Mouse (Mus musculus) thymus, postnatal 0 days (tissue): ENCODE measurements around the gene Rad51b. TPM values are rescaled to one million over a fixed set of nuclear protein-coding genes. Genes with fewer than 3 reads are reported as not detected.

ENCODE experiments used
- DNase-seq: peaks from one replicate; pipeline ENCODE4 v3.0.0-alpha.2; 2015; ENCODE audit warnings: low spot score
- polyA plus RNA-seq: library from polyadenylated mRNA; unstranded; fragments of >200 nt; fragmentation: Nextera tagmentation; extraction: Ambion mirVana; gene quantifications from 2 replicates; pipeline ENCODE4 v1.2.1, GENCODE M21; 2015

Gene Rad51b
- polyA plus RNA-seq, 1 experiment from 2014 or later, result 4.8 TPM

DNA sequence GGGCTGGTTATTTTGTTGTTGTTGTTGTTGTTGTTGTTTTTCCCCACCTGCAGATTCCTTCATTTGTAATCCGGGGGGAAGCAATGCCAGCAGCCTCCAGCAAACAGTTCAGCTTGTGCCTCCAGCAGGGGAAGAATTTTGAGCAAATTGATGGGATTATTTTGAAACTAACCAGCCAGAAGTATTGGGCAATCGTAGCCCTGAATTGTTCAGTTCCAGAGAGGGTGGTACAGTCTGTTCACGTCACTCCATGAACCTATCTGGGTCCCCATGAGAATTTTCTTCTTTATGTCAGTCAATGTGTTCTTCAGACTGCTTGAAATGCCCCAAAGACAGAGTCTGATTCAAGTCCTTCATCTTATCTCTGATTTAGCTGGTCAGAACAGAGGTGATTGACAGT, 138.4 kb downstream of the Rad51b start:
- DNase-seq, result no peak

DNA sequence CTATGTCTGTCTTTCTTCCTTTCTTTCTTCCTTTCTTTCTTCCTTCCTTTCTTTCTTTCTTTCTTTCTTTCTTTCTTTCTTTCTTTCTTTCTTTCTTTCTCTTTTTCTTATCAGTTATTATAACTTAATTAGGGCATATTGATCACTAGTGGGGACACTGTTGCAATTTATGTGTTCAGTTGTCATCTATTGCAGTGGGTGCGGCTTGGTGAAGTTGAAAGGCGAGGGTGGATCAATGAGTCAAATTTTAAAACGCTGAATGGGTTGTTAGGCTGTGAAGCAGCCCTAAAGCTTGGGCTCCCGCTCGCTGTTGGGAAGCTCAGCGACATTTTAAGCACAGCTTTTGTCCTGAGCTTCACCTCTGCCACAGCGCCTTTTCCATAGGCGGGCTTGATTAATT, 139.0 kb downstream of the Rad51b start:
- no peak for DNase-seq

DNA sequence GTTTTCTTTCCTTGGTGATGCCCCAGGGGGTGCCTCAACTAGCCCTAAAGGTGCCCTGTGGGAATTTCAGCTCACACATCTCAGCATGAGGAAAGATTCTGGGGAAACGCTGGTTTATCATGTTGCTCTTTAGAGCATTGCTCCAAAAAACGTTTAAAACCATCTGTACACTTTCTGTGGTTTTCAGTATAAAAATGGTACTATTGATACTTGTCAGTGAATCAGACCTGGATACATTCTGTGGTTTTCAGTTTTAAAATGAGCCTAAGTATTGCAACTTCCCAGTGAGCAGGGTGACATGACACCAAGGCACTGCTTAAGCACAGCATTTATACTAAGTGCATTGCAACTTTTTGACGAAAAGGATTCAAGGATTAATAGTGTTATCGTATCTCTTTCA, 139.8 kb downstream of the Rad51b start:
- DNase-seq, result no peak

DNA sequence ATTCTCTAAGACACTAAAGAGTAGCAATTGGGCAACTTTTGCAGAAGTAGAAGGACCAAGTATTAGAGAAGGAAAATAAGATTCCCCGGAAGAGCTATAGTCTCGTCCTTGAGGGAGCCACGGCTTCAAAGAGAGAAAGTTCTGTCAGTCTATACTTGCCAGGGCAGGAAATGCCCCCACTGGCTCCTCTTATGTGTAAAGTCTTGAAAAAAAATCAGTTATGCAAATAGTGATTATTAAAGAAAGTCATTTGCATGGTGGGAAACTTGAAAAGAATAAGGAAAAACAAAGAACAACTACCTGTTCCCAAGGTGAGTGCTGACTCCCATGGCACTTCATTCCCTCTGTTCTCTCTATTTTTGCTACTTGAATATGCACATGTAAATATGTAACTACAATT, 140.5 kb downstream of the Rad51b start:
- DNase-seq, result no peak

DNA sequence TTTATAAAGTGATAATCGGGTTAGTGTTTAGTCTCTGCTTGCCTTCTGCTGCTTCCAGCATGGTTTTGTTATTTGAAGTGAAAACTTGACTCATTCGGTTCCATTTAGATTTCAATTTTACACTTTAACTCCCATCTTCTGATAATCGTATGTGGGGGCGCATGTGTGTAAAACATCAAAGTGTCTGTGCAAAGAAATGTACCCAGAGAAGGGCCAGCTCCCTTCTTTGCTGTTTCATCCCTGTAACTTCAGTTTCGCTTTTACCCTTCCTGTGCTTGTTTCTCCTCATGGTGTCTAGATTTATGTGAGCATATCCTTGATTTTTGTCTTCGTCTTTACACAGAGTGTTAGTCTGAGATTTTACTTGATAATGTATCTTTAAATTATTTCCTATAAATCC, 142.9 kb downstream of the Rad51b start:
- DNase-seq, result no peak

DNA sequence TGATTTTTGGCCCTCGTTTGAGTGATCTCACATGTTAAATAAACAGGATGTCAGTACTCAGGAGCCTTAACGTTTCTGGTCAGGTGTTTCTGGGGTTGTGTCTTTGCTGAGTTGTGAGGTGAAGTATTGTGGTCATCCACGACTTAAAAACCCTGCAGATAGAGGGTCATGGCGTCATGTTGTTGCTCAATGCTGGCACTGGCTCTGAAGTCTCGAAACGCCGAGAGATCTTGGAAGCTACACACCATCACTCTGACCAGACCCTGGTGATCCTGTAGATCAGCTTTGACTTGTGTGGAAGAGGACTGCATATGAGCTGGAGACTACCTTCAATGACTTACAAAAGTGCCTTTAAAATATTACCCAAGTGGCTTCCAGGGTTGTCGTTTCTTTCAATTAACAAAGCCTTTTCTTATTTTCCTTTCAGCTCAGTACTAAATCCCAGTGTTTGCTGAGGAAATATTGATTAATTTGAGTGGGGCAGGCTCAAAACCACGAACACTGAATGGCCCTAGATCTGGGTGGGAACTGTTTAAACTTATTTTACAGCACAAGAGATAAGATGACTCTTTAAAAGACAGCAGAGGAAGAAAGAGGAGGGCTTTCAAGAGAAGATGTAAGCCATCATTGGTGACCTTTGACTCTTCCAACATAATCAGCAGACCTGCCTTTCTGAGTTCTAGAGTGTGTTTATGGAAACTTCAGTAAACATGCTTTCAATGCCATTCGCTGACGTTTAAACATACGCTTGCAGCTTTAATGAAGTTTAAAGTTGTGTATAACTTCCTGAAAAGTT, 144.3 kb downstream of the Rad51b start:
- no peak for DNase-seq

DNA sequence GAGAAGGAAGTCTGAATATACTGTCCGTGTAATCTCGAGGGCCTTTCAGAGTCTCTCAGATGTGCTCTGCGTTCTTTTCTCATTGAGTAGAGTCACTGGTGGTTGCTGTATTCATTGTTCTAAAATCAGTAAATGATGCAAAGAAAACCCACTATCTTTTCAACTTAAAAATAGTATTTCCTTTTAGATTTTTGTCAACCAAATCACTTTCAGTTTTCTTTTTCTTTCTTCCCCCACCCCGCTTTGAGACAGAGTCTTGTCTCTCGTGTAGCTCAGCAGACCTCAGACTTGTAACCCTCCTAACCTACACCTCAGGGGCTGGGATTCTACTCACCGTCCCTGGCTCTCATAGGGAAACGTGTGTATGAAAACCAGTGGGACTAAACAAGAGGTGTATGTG, 145.0 kb downstream of the Rad51b start:
- peak; percentile 13 for DNase-seq

DNA sequence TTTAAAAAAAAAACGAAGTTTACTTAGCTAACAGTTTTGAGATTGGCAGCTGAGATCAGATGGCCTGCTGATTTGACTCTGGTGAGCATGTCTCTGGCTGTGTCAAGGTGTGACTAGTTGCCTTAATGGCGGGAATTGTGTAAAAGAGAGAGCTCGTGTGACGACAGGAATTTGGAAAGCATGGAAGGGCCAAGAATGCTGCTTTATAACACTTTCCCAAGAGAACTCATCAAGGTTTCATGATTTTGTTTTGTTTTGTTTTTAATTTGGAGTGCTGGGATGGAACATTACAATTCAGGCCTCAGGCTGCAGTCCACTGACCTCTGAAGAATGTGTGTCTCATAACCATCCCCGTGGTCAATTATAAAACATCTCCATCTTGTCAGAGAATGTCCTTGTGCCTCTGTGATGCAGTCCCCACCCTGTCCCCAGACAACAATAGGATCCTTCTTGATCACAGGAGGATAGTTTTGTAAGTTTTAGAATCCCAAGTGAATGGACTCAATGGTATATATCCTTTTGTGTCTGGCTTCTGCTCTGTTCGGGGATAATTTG, 145.8 kb downstream of the Rad51b start:
- no peak for DNase-seq

DNA sequence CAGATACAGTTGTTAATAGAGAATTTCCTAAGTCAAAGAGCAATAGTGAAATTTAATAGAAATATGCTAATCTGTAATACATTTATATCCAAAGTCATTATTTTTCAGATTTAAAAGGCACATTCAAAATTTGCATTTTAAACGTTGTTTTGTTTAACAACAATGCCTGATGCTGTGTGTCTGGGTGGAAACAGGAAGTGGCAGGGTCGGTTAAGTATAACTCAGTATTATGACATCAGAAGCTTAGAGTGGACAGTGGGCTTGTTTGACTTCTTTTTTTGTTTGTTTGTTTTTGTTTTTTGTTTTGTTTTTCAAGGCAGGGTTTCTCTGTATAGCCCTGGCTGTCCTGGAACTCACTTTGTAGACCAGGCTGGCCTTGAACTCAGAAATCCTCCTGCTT, 147.6 kb downstream of the Rad51b start:
- DNase-seq, result no peak

DNA sequence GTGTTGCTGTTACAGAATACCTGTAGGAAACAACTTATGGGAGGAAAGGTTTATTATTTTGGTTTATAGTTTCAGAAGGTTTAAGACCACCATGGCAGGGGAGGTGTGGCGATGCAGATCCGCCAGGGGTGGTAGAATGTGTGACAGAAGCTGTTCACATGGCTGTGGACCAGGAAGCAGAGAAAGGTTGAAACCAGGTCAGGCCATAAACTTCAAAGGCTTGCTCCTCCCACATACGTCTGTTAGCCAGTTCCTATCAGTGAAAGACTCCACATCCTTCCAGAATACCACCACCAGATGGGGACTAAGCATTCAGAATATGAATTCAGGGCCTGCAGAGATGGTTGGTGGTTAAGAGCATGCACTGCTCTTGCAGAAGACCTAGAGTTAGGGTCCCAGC, 150.0 kb downstream of the Rad51b start:
- DNase-seq, result peak; percentile 40

DNA sequence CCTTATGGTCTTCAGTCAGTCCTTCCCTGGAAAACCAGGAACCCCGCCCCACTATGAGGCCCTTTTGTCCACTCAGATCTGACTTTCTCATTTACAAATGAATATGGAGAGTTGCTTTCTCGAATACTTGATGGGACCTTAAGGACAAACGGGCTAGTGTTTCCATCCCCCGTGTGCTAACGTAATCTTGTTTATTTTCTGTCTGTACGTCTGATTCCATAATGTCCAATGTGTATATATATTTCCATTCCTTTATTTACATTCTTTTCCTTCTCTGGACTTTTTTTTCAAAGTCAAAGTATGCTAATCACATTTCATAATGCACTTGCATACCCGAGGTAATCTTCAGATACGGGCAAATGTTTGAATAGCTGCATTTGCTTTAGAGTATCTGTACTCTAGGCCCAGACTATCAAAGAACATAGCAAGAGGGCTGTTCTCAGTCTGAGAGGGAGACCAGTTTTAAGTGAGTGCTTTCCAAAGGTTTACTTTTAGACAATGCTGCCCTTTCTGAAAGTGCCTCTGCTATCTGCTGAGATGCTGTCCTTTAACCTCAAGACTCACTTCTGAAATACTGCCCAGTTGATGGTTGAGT, 152.8 kb downstream of the Rad51b start:
- DNase-seq, result no peak

DNA sequence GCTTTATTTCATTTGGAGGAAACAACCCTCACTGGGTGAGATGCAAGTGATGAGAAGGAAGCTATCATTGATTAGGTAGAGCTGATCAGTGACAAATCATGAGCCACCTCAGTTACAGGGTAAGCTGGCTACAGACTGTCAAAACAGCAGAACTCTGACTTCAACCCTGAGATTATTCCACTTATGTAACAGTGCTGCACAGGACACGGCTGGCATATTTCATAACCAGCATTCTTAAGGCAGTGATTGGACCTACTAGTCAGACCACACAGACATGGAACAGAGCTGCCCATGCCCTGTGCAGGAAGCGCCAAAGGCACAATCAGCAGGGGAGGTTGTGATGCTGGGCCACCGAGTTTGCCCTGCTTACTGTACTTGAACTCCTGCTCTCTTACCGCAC, 155.8 kb downstream of the Rad51b start:
- DNase-seq, result no peak

DNA sequence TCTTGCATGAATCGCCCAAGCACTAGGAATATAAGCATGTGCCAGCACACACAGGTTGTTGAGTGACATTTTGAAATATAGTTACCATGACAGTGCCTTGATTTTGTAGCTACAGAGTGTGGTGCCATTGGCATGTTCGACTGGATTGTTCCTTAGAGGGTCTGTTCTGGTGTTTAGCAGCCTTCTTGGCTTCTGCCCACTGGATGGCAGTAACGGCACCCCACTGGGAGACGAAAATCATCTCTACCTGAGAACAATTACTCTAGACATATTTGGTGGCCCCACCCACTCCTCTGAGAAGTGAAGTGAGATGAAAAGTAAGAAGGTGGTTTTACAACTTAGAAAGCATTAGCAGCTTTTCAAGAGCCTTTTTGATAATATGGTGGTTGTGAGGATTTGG, 156.9 kb downstream of the Rad51b start:
- DNase-seq, result no peak

DNA sequence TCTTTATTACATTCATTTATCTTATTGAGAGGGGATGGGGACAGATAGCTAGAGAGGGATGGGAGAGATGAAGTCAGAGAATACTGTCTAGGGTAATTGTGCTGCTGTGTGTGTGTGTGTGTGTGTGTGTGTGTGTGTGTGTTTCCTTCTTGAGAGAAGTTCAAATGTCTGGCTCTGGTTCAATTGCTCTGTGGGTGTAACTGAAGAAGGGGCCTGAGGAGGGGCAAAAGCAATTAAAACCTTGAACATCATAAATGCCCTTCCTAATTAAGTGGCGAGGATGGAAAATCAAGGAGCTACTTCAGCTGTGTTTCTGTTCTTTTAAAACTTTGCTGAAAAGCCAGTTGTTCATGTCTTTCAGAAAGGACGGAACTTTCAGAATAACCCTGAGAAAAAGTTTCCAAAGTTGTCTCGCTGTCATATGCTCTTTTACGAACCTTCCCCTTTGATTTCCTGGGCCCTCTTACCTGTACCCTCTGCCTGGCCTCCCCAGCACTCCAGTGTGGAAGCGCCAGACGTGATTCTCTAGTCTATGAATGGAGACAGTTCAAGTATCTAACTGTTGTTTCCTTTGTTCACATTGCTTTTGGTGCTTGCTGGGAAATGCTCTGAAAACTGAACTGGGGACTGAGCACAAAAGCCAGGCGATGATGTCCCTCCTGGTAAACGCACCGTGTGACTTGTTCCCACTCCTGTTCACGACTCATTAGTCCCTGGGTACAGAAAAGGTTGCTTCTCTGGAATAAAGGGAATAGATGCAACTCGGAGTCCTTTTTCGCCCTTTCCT, 158.2 kb downstream of the Rad51b start:
- no peak for DNase-seq

DNA sequence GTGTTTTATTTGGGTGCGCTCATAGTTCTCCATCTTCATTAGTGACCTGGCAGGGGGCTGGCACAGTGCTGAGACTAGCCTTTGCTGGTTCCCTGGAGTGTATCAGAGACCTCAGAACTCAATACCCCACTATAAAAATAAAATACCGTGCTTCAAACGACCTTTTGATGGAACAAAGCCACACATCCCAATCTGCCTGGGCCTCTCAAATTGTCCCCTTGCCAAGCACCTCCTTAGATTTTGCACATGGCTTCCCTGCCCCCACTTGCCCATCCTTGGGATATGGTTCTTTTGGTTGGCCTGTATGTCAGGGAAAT, 158.7 kb downstream of the Rad51b start:
- no peak for DNase-seq

DNA sequence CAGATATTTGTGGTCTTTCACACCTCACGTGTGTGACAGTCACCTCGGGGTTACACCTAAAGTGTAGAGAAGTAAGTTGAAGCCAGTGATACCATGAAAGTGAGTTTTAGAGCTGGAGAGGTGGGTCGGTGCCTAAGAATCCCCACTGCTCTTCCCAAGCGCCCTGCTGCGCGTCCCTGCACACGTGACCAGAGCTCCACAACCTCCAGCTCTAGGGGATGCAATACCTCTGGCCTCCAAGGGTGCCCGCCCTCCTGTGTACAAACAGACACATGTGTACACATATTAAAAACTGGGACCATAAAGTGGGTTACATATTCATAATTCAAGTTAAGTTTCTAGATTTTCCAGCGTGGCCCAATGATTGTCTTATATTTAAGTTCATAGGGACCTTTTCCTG, 159.2 kb downstream of the Rad51b start:
- no peak for DNase-seq

DNA sequence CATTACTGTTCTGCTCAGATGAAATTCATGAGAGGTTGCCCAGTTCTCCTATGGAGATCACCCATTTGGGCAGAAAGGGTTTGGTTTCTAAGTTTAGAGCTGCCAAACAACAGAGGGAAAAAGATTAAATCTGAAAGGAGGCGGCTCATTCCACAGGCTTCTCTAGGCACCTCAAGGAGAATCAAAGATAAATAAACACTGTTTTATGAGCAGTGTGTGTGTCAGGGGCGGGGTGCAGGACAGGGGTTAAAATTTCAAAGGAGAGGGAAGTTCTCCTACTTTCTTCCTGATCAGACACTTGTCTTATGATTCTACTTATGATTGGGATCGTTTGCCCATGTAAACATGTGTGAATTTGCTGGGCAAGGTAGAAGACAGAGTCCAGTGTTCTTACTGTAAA, 166.3 kb downstream of the Rad51b start:
- no peak for DNase-seq

DNA sequence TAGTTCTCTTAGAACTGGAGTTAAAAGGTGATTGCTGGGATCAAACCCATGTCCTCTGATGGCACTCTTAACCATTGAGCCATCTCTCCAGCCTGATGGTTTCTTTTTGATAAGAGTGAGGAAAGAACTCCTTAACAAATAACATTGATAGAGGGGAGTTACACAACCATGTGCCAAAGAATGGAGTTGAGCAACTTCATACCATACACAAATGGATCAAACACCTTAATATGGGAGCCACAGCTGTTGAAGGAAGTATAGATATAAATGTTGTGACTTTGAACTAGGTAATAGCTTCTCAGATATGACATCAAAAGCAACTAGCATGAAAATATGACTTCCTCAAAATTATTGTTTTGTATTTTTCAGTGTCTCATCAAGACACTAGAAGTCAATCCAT, 173.0 kb downstream of the Rad51b start:
- DNase-seq, result no peak

DNA sequence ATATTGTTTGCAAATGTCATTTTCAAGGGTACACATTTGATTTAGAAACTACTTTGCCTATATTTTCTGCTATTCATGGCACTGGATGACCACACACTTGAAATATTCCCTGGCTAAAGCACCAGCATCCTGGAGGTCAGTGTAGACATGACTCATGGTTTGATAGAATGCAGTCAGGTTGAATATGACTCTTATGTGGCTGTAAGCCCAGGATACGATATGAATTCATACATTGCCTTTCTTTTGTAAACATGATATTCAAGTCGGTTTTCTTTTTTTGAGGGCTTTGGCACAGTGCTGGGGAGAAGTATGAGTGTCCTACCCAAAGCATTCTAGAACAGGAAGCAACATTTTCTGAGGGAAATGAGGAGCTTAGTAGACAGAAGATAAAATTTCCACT, 174.8 kb downstream of the Rad51b start:
- DNase-seq, result no peak

DNA sequence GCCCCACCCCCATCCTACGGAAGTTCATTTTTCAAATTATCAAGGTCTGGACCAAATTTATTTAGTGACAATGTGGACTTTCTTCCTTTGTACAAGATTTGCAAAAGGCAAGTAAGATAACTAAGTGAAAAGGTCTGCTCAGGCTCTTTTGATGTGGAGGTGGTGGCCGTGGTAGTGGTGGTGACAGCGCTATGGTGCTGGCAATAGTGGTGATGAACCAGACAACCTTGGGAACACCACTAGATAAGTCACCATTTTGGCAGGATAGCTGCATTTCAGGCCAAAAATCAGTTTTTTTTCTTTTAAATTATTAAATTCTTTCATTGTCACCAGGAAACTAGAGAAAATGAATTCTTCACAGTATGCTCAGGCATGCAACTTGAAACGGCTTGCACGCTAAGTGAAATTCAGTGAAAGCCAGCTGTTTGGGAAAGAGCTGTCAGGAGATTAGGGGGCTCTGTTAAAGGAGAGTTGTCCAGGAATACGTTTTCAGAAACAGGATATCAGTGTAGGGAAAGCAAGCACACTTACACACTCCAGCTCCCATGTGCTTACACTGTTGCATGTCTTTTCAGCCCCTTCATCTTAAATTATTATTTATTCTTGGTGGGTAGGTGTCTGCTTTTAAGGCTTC, 179.4 kb downstream of the Rad51b start:
- DNase-seq, result no peak

DNA sequence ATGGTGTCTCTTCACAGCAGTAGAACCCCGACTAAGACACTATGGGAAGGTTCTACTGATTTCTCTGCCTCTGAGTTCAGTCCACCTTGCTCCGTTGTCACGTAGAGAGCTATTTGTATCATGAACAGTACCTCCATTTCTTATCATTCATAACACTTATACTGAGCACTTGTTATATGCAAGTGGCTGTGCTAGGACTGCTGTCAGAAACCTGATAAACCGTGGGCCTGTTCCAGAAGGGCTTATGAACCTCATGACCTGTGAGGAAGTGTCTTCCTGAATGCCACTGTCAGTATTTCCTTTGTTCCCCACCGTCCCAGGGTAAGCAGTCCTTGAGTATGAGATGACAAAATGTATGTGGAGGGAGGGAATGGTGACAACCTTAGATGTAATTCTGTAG, 181.7 kb downstream of the Rad51b start:
- DNase-seq, result no peak

DNA sequence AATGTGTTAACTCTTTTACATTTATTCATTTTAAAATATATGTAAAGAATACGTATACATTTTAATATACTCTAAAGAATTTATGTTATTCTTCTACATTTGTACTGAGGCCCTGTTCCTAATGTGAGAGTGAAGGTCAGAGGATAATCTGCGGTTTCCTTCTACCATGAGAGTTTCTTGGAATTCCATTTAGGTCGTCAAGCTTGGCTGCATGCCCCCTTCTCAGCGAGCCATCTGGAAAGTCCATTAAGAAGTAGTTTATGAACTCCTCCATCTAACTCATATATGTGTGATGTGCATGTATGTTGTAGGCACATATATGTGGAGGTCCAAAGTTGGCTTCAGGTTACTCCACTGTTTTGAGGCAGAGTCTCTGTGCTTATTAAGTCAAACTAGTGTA, 188.4 kb downstream of the Rad51b start:
- no peak for DNase-seq
